Mouse (Mus musculus) kidney, adult 2 months (tissue): ENCODE data around the gene Siae. TPM values are rescaled to one million over a fixed set of nuclear protein-coding genes. Genes with fewer than 3 reads are reported as not detected.
A peak's percentile ranks its signal among the peaks of the same experiment; 100 is the strongest.

Experiments used
- DNase-seq: peaks from one replicate; pipeline ENCODE4 v3.0.0; 2021
- H3K27ac ChIP-seq: fragments of 200-500 bp; 2 replicates; pipeline ENCODE4 v1.5.1; 2012; ENCODE audit warnings: low read depth, low read length, control low read depth, inconsistent platforms; ENCODE audit not compliant: insufficient read depth
- H3K27me3 ChIP-seq: fragments of 200-500 bp; replicated peaks from 2 replicates; pipeline ENCODE4 v1.6.1; 2012; ENCODE audit warnings: mild to moderate bottlenecking, moderate library complexity, low read length, inconsistent platforms; ENCODE audit not compliant: control insufficient read depth, insufficient read depth
- H3K36me3 ChIP-seq: fragments of 200-500 bp; 2 replicates; pipeline ENCODE4 v1.6.1; 2012; ENCODE audit warnings: mild to moderate bottlenecking, moderate library complexity, low read length, inconsistent platforms; ENCODE audit not compliant: control insufficient read depth, insufficient read depth
- H3K4me1 ChIP-seq: fragments of 200-500 bp; 2 replicates; pipeline ENCODE4 v1.6.1; 2011; ENCODE audit warnings: low read length; ENCODE audit not compliant: control insufficient read depth, insufficient read depth
- H3K4me3 ChIP-seq: fragments of 200-500 bp; 2 replicates; pipeline ENCODE4 v1.5.1; 2011; ENCODE audit warnings: mild to moderate bottlenecking, low read depth, low read length, control low read depth; ENCODE audit not compliant: insufficient read depth
- CTCF ChIP-seq: fragments of 200-500 bp; conservative IDR thresholded peaks from 2 replicates; pipeline ENCODE4 v1.5.1; 2011; ENCODE audit warnings: low read depth, mild to moderate bottlenecking, control low read depth, low read length, moderate library complexity, mixed read lengths; ENCODE audit not compliant: insufficient read depth, insufficient read length
- POLR2A ChIP-seq: fragments of 200-500 bp; IDR thresholded peaks from one replicate; pipeline ENCODE4 v1.6.1; 2011; ENCODE audit warnings: low read depth, low read length, control low read depth
- WGBS: fragments of 180-500 bp; shearing (Covaris S2); methylation state at CpG from one replicate; pipeline ENCODE4 v1.1.7; 2018; 5-methylcytosine and 5-hydroxymethylcytosine counted together
- polyA plus RNA-seq: library from polyadenylated mRNA; depleted of rRNA; stranded (reverse); fragments of >200 nt; gene quantifications from 2 replicates; pipeline ENCODE4 v1.2.3, GENCODE M21; 2012; rRNA removed

Siae gene
- polyA plus RNA-seq, result 17.8 and 18.3 TPM in 2 replicates

DNA sequence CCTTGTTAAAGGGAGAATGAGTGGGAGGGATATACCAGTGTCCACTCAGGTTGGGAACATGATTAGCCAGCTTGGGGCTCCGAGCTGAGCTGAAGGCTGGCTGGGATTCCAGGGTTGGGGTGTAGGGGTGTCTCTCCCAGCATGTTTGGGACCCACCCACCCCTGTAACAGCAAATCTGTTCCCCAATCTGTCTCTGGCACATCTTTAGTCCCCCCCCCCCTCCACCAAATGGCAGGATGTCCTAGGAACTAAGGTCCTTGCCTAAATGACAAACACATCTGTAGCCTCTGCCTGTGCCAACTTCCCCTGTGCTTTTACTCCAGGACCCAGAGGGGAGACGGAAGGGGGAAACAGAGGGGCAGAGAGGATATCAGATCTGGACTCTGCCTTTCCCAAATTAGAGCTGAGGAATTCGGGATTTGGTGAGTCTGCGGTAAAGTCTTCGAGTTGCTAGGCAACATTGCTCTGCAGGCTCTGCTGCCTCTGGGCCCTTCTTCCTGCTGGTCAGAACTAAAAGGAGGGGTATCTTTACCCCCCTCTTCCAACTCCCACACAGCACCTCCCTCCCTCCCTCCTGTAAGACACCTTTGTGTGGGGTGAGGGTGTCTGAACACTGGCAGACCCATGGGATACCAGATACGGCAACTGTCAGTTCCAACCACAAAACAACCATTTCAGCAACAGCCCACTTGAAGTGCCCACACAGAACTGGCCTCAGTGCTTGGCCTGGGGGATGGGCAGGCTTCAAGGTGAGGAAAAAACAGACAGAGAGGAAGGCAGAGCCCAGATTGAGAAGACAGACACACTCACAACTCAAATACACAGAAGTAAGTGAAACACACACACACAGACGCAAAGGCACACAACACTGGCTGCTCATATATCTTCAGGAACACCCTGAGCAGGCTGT is at the start of gene Siae:
Gene Siae (plus strand): TSS at position 861 of the 911 bp plus-strand sequence.
- Histone ChIP-seq H3K4me3 (no peak within 1 kb of the TSS), H3K27ac (no peak within 1 kb of the TSS), H3K36me3 (no peaks in the 10 kb centered on the region), H3K27me3 (no peaks in the 10 kb centered on the region), H3K4me1 (no peaks in the 10 kb centered on the region)
- WGBS, result 34% methylated on average over 7 of the region's 7 CpGs
- DNase-seq, result no peak
- TF ChIP-seq CTCF (no peak), POLR2A (no peak)

DNA sequence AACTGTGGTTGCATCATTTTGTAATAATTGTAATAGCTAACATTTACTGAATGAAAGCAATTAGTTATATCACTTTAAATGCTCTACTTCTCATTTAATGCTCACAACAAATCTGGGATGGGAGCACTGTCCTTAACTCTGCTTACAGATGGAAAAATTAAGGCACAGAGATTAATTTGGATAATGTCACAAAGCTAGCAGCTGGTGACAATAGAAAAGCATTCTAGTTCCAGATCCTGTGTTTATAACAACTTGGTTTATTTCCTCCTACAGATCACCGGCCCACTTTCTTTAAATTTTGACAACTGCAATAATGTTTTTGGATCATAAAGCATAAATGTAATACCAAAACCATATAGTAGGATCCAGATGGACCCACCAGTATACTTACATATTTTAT is 49.5 kb upstream of the Siae start:
- Histone ChIP-seq H3K27ac (no peak overlapping the region), H3K36me3 (no peaks in the 10 kb centered on the region), H3K4me1 (no peaks in the 10 kb centered on the region), H3K4me3 (no peak overlapping the region), H3K27me3 (no peaks in the 10 kb centered on the region)
- DNase-seq, result no peak
- WGBS, result 83% methylated on average over 1 of the region's 1 CpGs
- TF ChIP-seq POLR2A (no peak), CTCF (no peak)

GRCm38 (mm10) chr9:37512097-37512496 is 43.4 kb upstream of the Siae start:
- no peaks in the 10 kb centered on the region for H3K27me3 ChIP-seq
- no peak overlapping the region for H3K27ac ChIP-seq
- no peak overlapping the region for H3K4me3 ChIP-seq
- TF ChIP-seq POLR2A, result no peak
- TF ChIP-seq CTCF, result peak; percentile 53
- peak; percentile 18 for DNase-seq
- no peaks in the 10 kb centered on the region for H3K4me1 ChIP-seq
- no peaks in the 10 kb centered on the region for H3K36me3 ChIP-seq
- 89% methylated on average over 2 of the region's 2 CpGs for WGBS

- no peaks in the 10 kb centered on the region for H3K4me1 ChIP-seq
- WGBS, result 81% methylated on average over 3 of the region's 3 CpGs
- H3K27me3 ChIP-seq, result no peaks in the 10 kb centered on the region
- H3K36me3 ChIP-seq, result no peaks in the 10 kb centered on the region
- no peak for DNase-seq
- no peak overlapping the region for H3K27ac ChIP-seq
- TF ChIP-seq CTCF (no peak), POLR2A (no peak)
- no peak overlapping the region for H3K4me3 ChIP-seq
These were observed 41.0 kb upstream of the Siae start for GRCm38 (mm10) chr9:37514456-37514855.

DNA sequence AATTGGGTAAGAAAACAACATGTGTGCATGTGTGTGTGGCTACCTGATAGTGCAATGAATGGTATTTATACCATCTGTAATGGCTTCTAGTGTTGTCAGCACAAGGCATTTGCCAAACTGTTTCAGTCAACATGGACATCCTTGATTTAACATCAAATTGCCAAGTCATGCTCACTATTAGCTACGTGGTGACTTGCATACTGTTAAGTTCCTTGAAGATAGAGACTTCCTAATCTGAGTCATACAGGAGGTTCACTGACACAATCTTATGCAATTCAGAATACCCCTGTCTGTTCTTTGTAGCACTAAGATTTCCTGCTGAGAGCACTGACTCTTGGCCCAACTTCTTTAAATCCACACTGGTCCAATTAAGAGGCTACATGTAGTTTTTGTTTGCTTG is 38.0 kb upstream of the Siae start:
- no peak for DNase-seq
- Histone ChIP-seq H3K27me3 (no peaks in the 10 kb centered on the region), H3K4me3 (no peak overlapping the region), H3K27ac (no peak overlapping the region), H3K36me3 (no peaks in the 10 kb centered on the region; the same call in 1 of the 2 replicates), H3K4me1 (no peaks in the 10 kb centered on the region)
- 55% methylated on average over 1 of the region's 1 CpGs for WGBS
- TF ChIP-seq CTCF, result no peak
- TF ChIP-seq POLR2A, result no peak

- 93% methylated on average over 8 of the region's 8 CpGs for WGBS
These were observed 36.5 kb upstream of the Siae start for GRCm38 (mm10) chr9:37518991-37519390.

DNA sequence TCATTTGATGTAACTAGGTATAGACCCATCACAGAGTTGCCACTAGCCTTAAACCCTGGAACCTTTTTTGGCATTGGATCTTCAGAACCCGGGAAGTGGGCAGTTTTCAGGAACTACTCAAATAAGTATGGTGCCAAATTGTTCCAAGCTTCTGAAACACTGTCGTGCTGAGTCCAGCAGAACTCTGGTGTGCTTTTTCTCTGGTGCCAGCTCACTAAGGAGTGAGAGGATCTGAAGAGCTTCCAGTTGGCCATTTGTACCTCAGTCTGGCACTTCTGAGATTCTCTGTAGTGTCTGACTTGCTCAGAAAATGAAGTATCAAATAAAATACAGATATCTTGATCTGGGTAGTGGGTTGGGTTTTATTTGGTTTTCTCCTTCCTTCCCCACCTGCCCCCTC is 35.5 kb upstream of the Siae start:
- Histone ChIP-seq H3K27ac (no peak overlapping the region), H3K4me1 (no peaks in the 10 kb centered on the region), H3K36me3 (peaks cover 3% of the 10 kb centered on the region), H3K27me3 (no peaks in the 10 kb centered on the region), H3K4me3 (no peak overlapping the region)
- TF ChIP-seq CTCF (no peak), POLR2A (no peak)
- no peak for DNase-seq
- 80% methylated on average over 2 of the region's 2 CpGs for WGBS

More at GRCm38 (mm10) chr9:37518991-37519390, 36.5 kb upstream of the Siae start:
- TF ChIP-seq POLR2A, result no peak
- no peaks in the 10 kb centered on the region for H3K27me3 ChIP-seq
- H3K4me3 ChIP-seq, result no peak overlapping the region
- DNase-seq, result no peak
- no peak overlapping the region for H3K27ac ChIP-seq
- H3K4me1 ChIP-seq, result no peaks in the 10 kb centered on the region
- H3K36me3 ChIP-seq, result peaks cover 3% of the 10 kb centered on the region

- Histone ChIP-seq H3K27ac (no peak overlapping the region), H3K27me3 (no peaks in the 10 kb centered on the region), H3K4me1 (no peaks in the 10 kb centered on the region), H3K4me3 (no peak overlapping the region), H3K36me3 (peaks cover 3% of the 10 kb centered on the region)
- no peak for TF ChIP-seq POLR2A
- no peak for TF ChIP-seq CTCF
- no peak for DNase-seq
- 77% methylated on average over 2 of the region's 2 CpGs for WGBS
These were observed 30.0 kb upstream of the Siae start for GRCm38 (mm10) chr9:37525461-37525860.
